Mouse (Mus musculus) CD8-positive naive resting alpha-beta T cell, adult 57 days (primary cell): Measurements from ENCODE around the gene Gm16442. TPM values are rescaled to one million over a fixed set of nuclear protein-coding genes. Genes with fewer than 3 reads are reported as not detected.

ENCODE experiments used
- total RNA-seq: library from RNA; stranded (reverse); gene quantifications from one replicate; pipeline ENCODE4 v1.2.4, GENCODE M21; 2023

Gene Gm16442
- not detected for total RNA-seq

DNA sequence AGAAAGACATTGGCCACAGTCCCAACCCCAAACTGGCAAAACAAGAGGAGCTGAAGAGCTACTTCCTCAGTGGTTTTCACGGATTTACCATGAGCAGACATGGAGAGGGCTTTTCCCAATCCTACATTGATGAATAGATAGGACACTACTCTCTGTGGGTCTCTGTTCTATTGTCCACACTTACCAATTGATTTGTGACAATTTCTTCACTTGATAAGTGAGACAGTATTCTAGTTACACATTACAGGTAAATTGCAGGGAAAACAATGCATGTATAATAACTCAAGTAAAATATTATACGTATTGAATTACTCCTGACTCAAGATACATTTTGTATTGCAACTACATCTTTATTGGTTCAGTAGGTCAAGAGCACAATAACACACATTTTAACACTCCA is at the start of gene Gm16442:
TSS of gene Gm16442 (minus strand) at position 101 of the 400 bp plus-strand sequence.

DNA sequence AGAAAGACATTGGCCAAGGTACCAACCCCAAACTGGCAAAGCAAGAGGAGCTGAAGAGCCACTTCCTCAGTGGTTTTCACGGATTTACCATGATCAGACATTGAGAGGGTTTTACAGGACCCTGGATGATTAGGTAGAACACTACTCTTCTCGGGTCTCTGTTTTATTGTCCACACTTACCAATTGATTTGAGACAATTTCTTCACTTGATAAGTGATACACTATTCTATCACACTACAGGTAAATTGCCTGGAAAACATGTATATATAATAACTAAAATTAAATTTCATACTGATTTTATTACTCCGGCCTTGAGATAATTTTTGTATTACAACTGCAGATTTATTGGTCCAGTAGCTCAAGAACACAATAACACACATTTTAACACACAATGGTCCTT is 45.9 kb upstream of the Gm16442 start, which contains the start of gene Vmn1r94:
TSS of gene Vmn1r94 (minus strand) at position 101 of the 400 bp plus-strand sequence.

DNA sequence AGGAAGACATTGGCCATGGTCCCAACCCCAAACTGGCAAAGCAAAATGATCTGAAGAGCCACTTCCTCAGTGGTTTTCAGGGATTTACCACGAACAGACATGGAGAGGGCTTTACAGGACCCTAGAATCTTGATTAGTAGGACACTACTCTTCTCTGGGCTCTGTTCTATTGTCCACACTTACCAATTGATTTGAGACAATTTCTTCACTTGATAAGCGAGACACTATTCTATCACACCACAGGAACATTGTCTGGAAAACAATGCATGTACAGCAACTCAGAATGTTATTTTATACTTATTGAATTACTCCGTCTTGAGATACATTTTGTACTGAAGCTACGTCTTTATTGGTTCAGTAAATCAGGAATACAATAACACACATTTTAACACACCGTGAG is 16.6 kb upstream of the Gm16442 start, which contains the start of gene Vmn1r93:
TSS of gene Vmn1r93 (minus strand) at position 101 of the 400 bp plus-strand sequence.

DNA sequence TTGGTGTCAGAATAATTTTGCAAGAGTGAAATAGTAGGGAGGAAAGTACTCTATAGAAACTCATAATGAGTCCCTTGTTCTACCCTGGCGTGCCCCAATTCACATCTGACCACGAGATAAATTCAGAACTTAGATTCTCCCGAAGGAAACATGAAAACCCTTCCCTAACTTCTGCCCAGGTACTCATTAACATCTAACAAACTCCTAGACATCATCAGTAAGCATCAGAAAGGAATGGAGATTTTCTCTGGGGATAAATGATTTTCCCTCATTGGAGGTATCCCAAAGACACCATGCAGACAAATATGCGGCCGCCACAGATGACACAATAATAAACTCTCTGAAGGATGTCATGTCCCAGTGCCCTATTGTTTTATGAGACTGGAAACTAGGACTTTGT is 23.0 kb downstream of the Gm16442 start, which contains the start of gene Vmn1r91:
TSS of gene Vmn1r91 (plus strand) at position 301 of the 400 bp plus-strand sequence.

Other genes with a start within 250 kb of the Gm16442 start
- not detected for gene Ceacam19, start 234.6 kb downstream of the Gm16442 start, total RNA-seq
- 40.8 TPM for gene Pvr, start 201.4 kb downstream of the Gm16442 start, total RNA-seq
- 0.89 TPM for gene Igsf23, start 171.8 kb downstream of the Gm16442 start, total RNA-seq
- not detected for gene Ceacam20, start 157.2 kb downstream of the Gm16442 start, total RNA-seq
- not detected for gene Nlrp9b, start 131.1 kb downstream of the Gm16442 start, total RNA-seq
- gene Vmn1r91, start 22.9 kb downstream of the Gm16442 start, total RNA-seq = not detected
- gene Vmn1r93, start 16.5 kb upstream of the Gm16442 start, total RNA-seq = not detected
- gene Vmn1r94, start 45.8 kb upstream of the Gm16442 start, total RNA-seq = not detected
- not detected for gene Vmn1r95, start 71.1 kb upstream of the Gm16442 start, total RNA-seq
- not detected for gene Gm6164, start 83.0 kb upstream of the Gm16442 start, total RNA-seq
- gene Gm4498, start 111.2 kb upstream of the Gm16442 start, total RNA-seq = not detected
- not detected for gene Gm5890, start 140.3 kb upstream of the Gm16442 start, total RNA-seq
- not detected for gene Gm4133, start 211.5 kb upstream of the Gm16442 start, total RNA-seq